Mouse (Mus musculus): ENCODE data around the gene Mmp19. TPM values are rescaled to one million over a fixed set of nuclear protein-coding genes. Genes with fewer than 3 reads are reported as not detected.
"Not testable (repeated sequence)": the region's sequence is repeated elsewhere in the genome, so short reads cannot be mapped to it uniquely, and the experiment has no call there.

The Mmp19 gene
- polyA plus RNA-seq, 1 experiment from 2014 or later, result 2.3 TPM

DNA sequence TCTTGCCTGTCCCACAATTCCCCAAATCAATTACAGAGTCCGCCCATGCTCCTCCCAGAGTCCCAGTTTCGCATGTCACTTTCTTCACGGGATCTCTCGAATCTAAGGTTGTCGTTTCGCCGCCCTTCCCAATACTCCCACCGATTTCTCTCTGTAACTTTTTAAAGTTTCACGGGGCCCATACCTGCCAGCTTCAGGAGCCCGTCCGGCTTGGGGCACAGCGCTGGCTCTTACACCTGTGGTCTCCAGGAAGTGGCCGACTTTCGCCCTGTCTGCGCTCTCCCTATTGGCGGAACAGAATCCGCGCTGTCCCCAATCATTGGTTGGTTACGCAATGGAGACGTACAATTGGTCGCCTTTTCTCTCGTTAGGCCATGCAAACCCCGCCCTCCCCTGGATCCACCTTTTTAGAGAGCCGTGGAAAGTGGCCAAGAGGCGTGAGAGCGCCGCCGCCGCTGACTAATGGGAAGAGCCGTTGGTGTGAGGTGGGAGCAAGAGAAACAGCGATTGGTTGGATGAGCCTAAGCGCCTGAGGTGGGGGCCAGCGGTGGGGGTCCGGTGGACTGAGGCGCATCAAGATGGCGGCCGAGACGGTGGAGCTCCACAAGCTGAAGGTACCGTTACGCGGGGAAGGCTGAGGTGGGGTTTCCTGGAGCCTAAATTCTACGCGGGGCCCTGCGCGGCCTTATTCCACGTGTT lies 30.8 kb downstream of the Mmp19 start, which contains the start of gene Ormdl2:
Gene Ormdl2, minus strand, starts transcription at position 288 of the 699 bp plus-strand sequence.
- Histone ChIP-seq H3K36me3 (peaks cover 37% of the 10 kb centered on the region), H3K9ac (peak within 1 kb of the TSS; percentile 47), H3K27me3 (no peaks in the 10 kb centered on the region), H3K9me3 (replicated peaks) (no peaks in the 10 kb centered on the region), H3K4me2 (replicated peaks) (peak within 1 kb of the TSS; percentile 80), H3K27ac (replicated peaks) (peak within 1 kb of the TSS; percentile 58), H3K4me3 (replicated peaks) (peak within 1 kb of the TSS; percentile 61), H3K4me1 (peaks cover 14% of the 10 kb centered on the region)
- ATAC-seq (ENCODE audit: insufficient number of reproducible peaks, low FRiP score, low TSS enrichment, low read depth), result peak; percentile 99
- WGBS, result under 1% methylated on average over 46 of the region's 46 CpGs

DNA sequence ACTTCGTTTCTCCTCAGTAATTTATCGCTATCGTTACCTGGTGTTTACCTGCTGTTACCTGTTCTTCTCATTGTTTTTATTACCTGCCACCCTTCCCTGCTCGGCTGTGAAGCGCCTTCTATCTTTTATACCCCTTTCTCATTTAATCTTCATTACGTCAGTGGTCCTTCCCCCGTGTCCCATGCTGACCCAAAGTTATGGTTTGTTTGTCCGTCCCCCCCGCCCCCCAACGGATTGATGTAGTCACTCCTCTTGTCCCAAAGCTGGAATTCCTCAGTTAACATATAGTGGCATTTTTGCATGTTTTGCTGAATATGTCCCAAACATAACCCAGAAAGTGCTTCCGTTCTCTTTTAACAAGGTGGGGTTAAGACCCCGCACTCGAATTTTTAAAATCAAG lies 31.4 kb downstream of the Mmp19 start:
- peak overlapping the region; percentile 80 for H3K4me2 ChIP-seq (replicated peaks)
- no peaks in the 10 kb centered on the region for H3K27me3 ChIP-seq
- peak overlapping the region; percentile 61 for H3K4me3 ChIP-seq (replicated peaks)
- peak overlapping the region; percentile 58 for H3K27ac ChIP-seq (replicated peaks)
- H3K9ac ChIP-seq, result peak overlapping the region; percentile 47
- ATAC-seq (ENCODE audit: insufficient number of reproducible peaks, low FRiP score, low TSS enrichment, low read depth), result no peak
- H3K36me3 ChIP-seq, result peaks cover 33% of the 10 kb centered on the region
- H3K9me3 ChIP-seq (replicated peaks), result no peaks in the 10 kb centered on the region
- peaks cover 14% of the 10 kb centered on the region for H3K4me1 ChIP-seq
- 2% methylated on average over 13 of the region's 13 CpGs for WGBS

DNA sequence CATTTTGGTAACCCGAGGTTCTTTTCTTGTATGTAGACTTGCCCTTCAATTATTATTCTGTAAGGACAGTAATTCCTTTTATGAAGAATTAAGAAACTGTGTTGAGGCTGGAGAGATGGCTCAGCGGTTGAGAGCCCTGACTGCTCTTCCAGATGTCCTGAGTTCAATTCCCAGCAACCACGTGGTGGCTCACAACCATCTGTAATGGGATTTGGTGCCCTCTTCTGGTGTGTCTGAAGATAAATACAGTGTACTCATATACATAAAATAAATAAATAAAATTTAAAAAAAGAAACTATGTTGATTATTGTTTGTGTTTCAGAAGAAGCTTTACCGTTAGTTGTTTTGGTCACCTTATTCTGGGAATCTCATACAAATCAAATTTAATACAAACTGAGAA lies 32.4 kb downstream of the Mmp19 start:
- 78% methylated on average over 4 of the region's 4 CpGs for WGBS
- not testable (repeated sequence) for H3K9ac ChIP-seq; ATAC-seq (ENCODE audit: insufficient number of reproducible peaks, low FRiP score, low TSS enrichment, low read depth); H3K27me3 ChIP-seq; H3K27ac ChIP-seq (replicated peaks); H3K9me3 ChIP-seq (replicated peaks)
- Histone ChIP-seq H3K4me2 (replicated peaks) (peak overlapping the region; percentile 80), H3K4me1 (peaks cover 14% of the 10 kb centered on the region), H3K4me3 (replicated peaks) (peak overlapping the region; percentile 61), H3K36me3 (peaks cover 24% of the 10 kb centered on the region)

DNA sequence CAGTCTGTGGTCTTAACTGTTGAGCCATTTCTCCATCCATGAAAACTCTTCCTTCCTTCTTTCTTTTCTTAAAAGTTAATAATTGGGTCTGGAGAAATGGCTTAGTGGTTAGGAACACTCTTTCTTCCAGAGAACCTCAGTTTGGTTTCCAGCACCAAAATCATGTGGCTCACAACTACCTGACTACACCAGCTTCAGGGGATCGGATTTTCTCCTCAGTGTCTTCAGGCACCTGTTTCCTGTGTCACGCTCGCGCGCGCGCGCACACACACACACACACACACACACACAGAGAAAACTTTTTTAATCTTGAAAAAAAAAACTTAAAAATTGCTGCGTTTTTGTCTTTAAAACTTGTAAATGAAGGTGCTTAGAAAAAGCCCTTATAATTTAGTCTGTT lies 33.1 kb downstream of the Mmp19 start:
- Histone ChIP-seq H3K27ac (replicated peaks) (no peak overlapping the region), H3K4me1 (peaks cover 14% of the 10 kb centered on the region), H3K27me3 (no peaks in the 10 kb centered on the region), H3K9ac (no peak overlapping the region), H3K4me2 (replicated peaks) (no peak overlapping the region), H3K9me3 (replicated peaks) (no peaks in the 10 kb centered on the region), H3K4me3 (replicated peaks) (no peak overlapping the region), H3K36me3 (peaks cover 19% of the 10 kb centered on the region)
- no peak for ATAC-seq (ENCODE audit: insufficient number of reproducible peaks, low FRiP score, low TSS enrichment, low read depth)
- 93% methylated on average over 9 of the region's 9 CpGs for WGBS

DNA sequence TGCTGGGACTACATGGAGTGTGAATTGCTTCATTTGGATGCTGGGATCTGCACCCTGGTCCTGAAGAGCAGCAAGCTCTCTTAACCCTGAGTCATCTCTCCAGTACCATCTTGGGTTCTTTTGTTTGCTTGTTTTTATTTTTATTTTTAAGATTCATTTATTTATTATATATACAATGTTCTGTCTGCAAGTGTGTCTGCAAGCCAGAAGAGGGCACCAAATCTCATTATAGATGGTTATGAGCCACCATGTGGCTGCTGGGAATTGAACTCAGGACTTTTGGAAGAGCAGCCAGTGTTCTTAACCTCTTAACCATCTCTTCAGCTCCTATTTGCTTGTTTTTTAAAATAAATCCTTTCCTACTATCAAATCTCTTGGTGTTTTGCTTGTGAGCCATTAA lies 46.7 kb downstream of the Mmp19 start:
- H3K4me3 ChIP-seq (replicated peaks), result no peak overlapping the region
- no peak overlapping the region for H3K27ac ChIP-seq (replicated peaks)
- no peaks in the 10 kb centered on the region for H3K9me3 ChIP-seq (replicated peaks)
- no peak for ATAC-seq (ENCODE audit: insufficient number of reproducible peaks, low FRiP score, low TSS enrichment, low read depth)
- no peak overlapping the region for H3K4me2 ChIP-seq (replicated peaks)
- peaks cover 67% of the 10 kb centered on the region for H3K36me3 ChIP-seq
- H3K9ac ChIP-seq, result no peak overlapping the region
- H3K27me3 ChIP-seq, result no peaks in the 10 kb centered on the region
- no peaks in the 10 kb centered on the region for H3K4me1 ChIP-seq

DNA sequence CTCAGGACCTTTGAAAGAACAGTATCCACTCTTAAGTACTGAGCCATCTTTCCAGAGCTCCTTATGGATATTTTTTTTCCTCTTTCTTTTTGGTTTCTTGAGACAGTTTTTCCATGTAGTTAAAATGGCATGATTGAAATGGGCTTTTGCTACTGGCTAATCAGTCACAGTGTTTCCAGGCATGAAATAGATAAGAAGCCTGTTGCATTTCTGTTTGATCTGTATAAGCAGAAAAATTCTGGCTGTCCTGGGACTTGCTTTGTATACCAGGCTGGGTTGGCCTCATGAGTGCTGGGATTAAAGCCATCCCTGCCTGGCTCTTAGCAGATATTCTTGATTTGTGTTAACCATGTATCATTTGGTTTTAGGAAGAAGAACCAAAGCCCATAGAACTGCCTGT lies 48.7 kb downstream of the Mmp19 start:
- Histone ChIP-seq H3K4me3 (replicated peaks) (no peak overlapping the region), H3K4me1 (no peaks in the 10 kb centered on the region), H3K9ac (no peak overlapping the region), H3K4me2 (replicated peaks) (no peak overlapping the region), H3K27me3 (no peaks in the 10 kb centered on the region), H3K36me3 (peaks cover 66% of the 10 kb centered on the region), H3K27ac (replicated peaks) (no peak overlapping the region), H3K9me3 (replicated peaks) (no peaks in the 10 kb centered on the region)
- no peak for ATAC-seq (ENCODE audit: insufficient number of reproducible peaks, low FRiP score, low TSS enrichment, low read depth)

DNA sequence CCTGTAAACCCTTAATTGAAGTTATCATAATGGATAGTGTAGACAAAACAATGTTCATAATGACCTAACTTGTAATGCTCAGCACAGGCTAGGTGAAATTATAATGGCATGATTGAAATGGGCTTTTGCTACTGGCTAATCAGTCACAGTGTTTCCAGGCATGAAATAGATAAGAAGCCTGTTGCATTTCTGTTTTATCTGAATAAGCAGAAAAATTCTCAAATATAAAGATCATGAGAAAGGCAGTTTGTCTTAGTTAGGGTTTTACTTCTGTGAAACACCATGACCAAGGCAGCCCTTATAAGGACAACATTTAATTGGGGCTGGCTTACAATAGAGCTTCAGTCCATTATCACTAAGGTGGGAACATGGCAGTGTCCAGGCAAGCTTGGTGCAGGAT lies 49.9 kb downstream of the Mmp19 start:
- no peak overlapping the region for H3K9ac ChIP-seq
- ATAC-seq (ENCODE audit: insufficient number of reproducible peaks, low FRiP score, low TSS enrichment, low read depth), result no peak
- H3K27ac ChIP-seq (replicated peaks), result no peak overlapping the region
- H3K36me3 ChIP-seq, result peaks cover 69% of the 10 kb centered on the region
- H3K4me1 ChIP-seq, result no peaks in the 10 kb centered on the region
- H3K9me3 ChIP-seq (replicated peaks), result no peaks in the 10 kb centered on the region
- H3K27me3 ChIP-seq, result no peaks in the 10 kb centered on the region
- H3K4me3 ChIP-seq (replicated peaks), result no peak overlapping the region
- H3K4me2 ChIP-seq (replicated peaks), result no peak overlapping the region

DNA sequence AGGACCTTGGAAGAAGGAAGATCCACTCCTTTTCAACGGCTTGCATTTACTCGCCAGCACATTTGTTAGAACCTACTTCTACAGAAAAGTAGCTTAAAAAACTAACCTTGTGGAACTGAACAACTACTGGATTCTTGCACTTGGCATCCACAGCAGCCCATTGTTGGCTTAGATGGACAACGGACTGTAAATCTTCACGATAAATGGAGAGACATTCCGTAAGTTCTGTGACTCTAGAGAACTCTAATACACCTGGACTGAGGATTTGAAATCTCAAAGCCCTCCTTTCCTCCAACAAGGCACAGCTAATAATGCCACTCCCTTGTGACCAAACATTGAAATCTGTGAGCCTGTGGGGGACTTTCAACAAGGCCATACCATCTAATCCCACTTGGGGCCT lies 52.5 kb downstream of the Mmp19 start:
- ATAC-seq (ENCODE audit: insufficient number of reproducible peaks, low FRiP score, low TSS enrichment, low read depth), result no peak
- Histone ChIP-seq H3K36me3 (peaks cover 67% of the 10 kb centered on the region), H3K4me2 (replicated peaks) (no peak overlapping the region), H3K4me3 (replicated peaks) (no peak overlapping the region), H3K27me3 (no peaks in the 10 kb centered on the region), H3K9me3 (replicated peaks) (no peaks in the 10 kb centered on the region), H3K27ac (replicated peaks) (no peak overlapping the region), H3K4me1 (no peaks in the 10 kb centered on the region), H3K9ac (no peak overlapping the region)
- WGBS, result 94% methylated on average over 5 of the region's 5 CpGs

DNA sequence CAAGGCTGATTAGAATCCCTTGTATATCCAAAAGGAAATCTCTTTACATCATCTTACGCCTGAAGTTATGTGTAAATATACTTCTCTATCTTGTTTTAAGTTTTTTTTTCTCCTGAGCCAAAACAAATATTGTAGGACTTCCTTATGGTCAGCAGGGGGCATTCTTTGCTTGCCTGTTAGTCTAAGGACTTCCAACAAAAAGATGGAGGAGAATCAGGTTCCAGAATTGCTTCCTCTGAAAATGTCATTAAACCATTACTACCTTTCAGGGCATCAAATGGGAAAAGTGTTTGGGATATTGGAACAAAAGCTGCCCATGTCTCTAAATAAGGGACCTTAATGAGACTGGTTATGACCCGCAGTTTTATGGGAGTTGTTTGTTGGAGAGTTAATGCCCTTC lies 54.8 kb downstream of the Mmp19 start:
- H3K36me3 ChIP-seq, result peaks cover 72% of the 10 kb centered on the region
- no peak overlapping the region for H3K4me2 ChIP-seq (replicated peaks)
- H3K4me1 ChIP-seq, result no peaks in the 10 kb centered on the region
- H3K9me3 ChIP-seq (replicated peaks), result no peaks in the 10 kb centered on the region
- no peak overlapping the region for H3K9ac ChIP-seq
- H3K4me3 ChIP-seq (replicated peaks), result no peak overlapping the region
- 73% methylated on average over 2 of the region's 2 CpGs for WGBS
- H3K27me3 ChIP-seq, result no peaks in the 10 kb centered on the region
- no peak for ATAC-seq (ENCODE audit: insufficient number of reproducible peaks, low FRiP score, low TSS enrichment, low read depth)
- H3K27ac ChIP-seq (replicated peaks), result no peak overlapping the region

DNA sequence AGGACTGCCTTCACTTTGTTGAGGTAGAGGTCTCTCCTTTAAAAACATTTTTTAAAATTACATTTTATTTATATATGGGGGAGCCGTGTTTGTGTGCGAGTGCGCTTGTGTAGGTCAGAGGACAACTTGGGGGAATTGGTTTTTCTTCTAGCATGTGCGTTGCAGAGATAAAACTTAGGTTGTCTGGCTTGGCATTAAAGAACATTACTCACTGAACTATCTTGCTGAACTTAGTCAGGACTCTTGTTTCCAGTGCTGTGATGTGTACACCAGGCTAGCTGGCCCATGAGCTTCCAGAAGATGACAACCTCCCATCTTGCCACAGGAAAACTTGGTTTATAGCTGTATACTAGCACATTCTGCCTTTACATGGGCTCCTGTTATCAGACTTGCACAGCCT lies 56.0 kb downstream of the Mmp19 start:
- ATAC-seq (ENCODE audit: insufficient number of reproducible peaks, low FRiP score, low TSS enrichment, low read depth), result no peak
- H3K4me1 ChIP-seq, result no peaks in the 10 kb centered on the region
- H3K36me3 ChIP-seq, result peaks cover 66% of the 10 kb centered on the region
- no peaks in the 10 kb centered on the region for H3K9me3 ChIP-seq (replicated peaks)
- no peak overlapping the region for H3K9ac ChIP-seq
- H3K4me2 ChIP-seq (replicated peaks), result no peak overlapping the region
- H3K4me3 ChIP-seq (replicated peaks), result no peak overlapping the region
- no peak overlapping the region for H3K27ac ChIP-seq (replicated peaks)
- 95% methylated on average over 4 of the region's 4 CpGs for WGBS
- no peaks in the 10 kb centered on the region for H3K27me3 ChIP-seq

DNA sequence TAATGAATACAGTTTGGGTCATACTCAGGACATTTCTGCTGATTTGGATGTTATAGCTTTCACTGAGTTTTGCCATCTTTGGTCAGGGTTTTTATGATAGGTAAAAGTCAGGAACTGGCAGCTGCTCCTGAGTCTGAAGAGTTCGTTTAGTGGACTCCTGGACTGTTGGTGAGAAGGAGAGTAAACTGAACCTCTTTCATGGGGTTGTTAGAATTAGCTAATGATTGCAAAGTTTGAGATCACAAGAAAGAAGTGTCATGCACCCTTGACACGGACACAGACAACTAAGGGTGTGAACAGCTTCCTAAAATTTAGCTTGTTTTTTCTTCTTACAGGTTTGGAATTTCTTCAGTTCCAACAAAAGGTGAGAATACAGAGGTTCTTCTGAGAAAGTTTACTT lies 57.7 kb downstream of the Mmp19 start:
- no peaks in the 10 kb centered on the region for H3K27me3 ChIP-seq
- no peak overlapping the region for H3K27ac ChIP-seq (replicated peaks)
- H3K4me1 ChIP-seq, result no peaks in the 10 kb centered on the region
- H3K9me3 ChIP-seq (replicated peaks), result no peaks in the 10 kb centered on the region
- no peak overlapping the region for H3K4me3 ChIP-seq (replicated peaks)
- 80% methylated on average over 2 of the region's 2 CpGs for WGBS
- H3K9ac ChIP-seq, result no peak overlapping the region
- H3K36me3 ChIP-seq, result peaks cover 58% of the 10 kb centered on the region
- ATAC-seq (ENCODE audit: insufficient number of reproducible peaks, low FRiP score, low TSS enrichment, low read depth), result no peak
- H3K4me2 ChIP-seq (replicated peaks), result no peak overlapping the region

DNA sequence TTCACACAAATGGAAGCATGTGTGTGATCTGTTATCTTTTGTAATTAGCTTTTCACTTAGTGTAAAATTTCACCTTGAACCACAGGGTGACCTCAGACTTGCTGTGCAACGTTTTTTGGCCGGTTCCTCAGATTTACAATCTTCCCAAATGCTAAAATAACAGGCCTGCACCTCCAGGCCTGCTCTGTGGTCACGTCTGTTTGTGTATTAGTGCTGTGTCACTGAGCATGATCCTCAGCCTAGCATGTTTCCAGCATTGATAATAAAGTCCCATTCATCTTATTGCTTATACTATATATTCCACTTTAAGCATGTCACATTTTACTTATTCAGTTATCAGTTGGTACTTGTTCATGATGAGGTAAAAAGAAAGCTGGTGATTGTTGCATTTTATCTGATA lies 59.6 kb downstream of the Mmp19 start:
- Histone ChIP-seq H3K36me3 (peaks cover 54% of the 10 kb centered on the region), H3K4me2 (replicated peaks) (no peak overlapping the region), H3K4me3 (replicated peaks) (no peak overlapping the region), H3K27ac (replicated peaks) (no peak overlapping the region), H3K9ac (no peak overlapping the region), H3K9me3 (replicated peaks) (no peaks in the 10 kb centered on the region), H3K27me3 (no peaks in the 10 kb centered on the region), H3K4me1 (no peaks in the 10 kb centered on the region)
- 61% methylated on average over 3 of the region's 3 CpGs for WGBS
- ATAC-seq (ENCODE audit: insufficient number of reproducible peaks, low FRiP score, low TSS enrichment, low read depth), result no peak
